Mouse (Mus musculus) embryonic facial prominence, embryonic 10.5 days (tissue): ENCODE measurements around the gene Gpr146. TPM values are rescaled to one million over a fixed set of nuclear protein-coding genes. Genes with fewer than 3 reads are reported as not detected.

Source experiments
- DNase-seq: peaks from one replicate; pipeline ENCODE4 v3.0.0-alpha.2; 2017; ENCODE audit warnings: low spot score
- H3K27ac ChIP-seq: fragments of 300-500 bp; sonication (generic); replicated peaks from 2 replicates; pipeline ENCODE4 v1.5.1; 2016; ENCODE audit warnings: mild to moderate bottlenecking
- H3K27me3 ChIP-seq: fragments of 300-500 bp; sonication (generic); replicated peaks from 2 replicates; pipeline ENCODE4 v1.6.1; 2016; ENCODE audit warnings: low read depth, mild to moderate bottlenecking; ENCODE audit not compliant: poor library complexity, severe bottlenecking
- H3K36me3 ChIP-seq: fragments of 300-500 bp; sonication (generic); replicated peaks from 2 replicates; pipeline ENCODE4 v1.6.1; 2016; ENCODE audit warnings: mild to moderate bottlenecking, moderate library complexity
- H3K4me1 ChIP-seq: fragments of 300-500 bp; sonication (generic); 2 replicates; pipeline ENCODE4 v1.6.1; 2016
- H3K4me3 ChIP-seq: fragments of 300-500 bp; sonication (generic); 2 replicates; pipeline ENCODE4 v1.5.1; 2016; ENCODE audit warnings: mild to moderate bottlenecking, moderate library complexity
- H3K9me3 ChIP-seq: fragments of 300-500 bp; sonication (generic); 2 replicates; pipeline ENCODE4 v1.6.1; 2016; ENCODE audit warnings: mild to moderate bottlenecking
- WGBS: fragments of 180-500 bp; shearing (Covaris S2); methylation state at CpG from one replicate; pipeline ENCODE4 v1.1.7; 2016; 5-methylcytosine and 5-hydroxymethylcytosine counted together
- polyA plus RNA-seq: library from polyadenylated mRNA; unstranded; fragments of >200 nt; fragmentation: Nextera tagmentation; extraction: Ambion mirVana; gene quantifications from 2 replicates; pipeline ENCODE4 v1.2.1, GENCODE M21; 2016

Gpr146 gene
- polyA plus RNA-seq, 1 experiment from 2014 or later = 2.5 TPM

GRCm38 (mm10) chr5:139344687-139345363 is 32.7 kb upstream of the Gpr146 start:
- under 1% methylated on average over 33 of the region's 33 CpGs for WGBS

DNA sequence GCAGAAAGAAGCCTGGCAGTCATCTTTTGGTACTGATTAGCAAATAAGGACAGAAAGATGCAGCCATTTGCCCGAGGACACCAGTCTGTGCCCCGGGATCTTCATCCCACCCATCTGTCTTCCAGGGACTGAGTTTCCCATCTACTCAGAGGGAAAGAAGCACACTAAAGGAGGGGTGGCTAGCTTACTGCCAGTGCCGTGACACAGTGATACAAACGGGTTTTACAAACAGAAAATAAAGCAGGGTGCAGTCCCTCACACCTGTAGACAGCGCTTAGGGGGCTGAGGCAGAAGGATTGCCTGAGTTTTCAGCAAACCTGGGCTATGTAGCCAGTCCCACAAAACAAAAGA is 32.2 kb upstream of the Gpr146 start:
- no peak for DNase-seq
- H3K9me3 ChIP-seq = no peaks in the 10 kb centered on the region
- peak overlapping the region; percentile 93 for H3K27ac ChIP-seq
- peaks cover 33% of the 10 kb centered on the region for H3K4me1 ChIP-seq
- H3K36me3 ChIP-seq = peaks cover 25% of the 10 kb centered on the region
- peak overlapping the region; percentile 87 for H3K4me3 ChIP-seq
- peaks cover 9% of the 10 kb centered on the region for H3K27me3 ChIP-seq
- WGBS = 13% methylated on average over 5 of the region's 5 CpGs

More at GRCm38 (mm10) chr5:139344687-139345363, 32.7 kb upstream of the Gpr146 start:
- Histone ChIP-seq H3K36me3 (peaks cover 30% of the 10 kb centered on the region), H3K9me3 (no peaks in the 10 kb centered on the region), H3K27me3 (peaks cover 9% of the 10 kb centered on the region), H3K27ac (peak overlapping the region; percentile 93), H3K4me3 (peak overlapping the region; percentile 87), H3K4me1 (peaks cover 30% of the 10 kb centered on the region)
- DNase-seq = peak; percentile 96

DNA sequence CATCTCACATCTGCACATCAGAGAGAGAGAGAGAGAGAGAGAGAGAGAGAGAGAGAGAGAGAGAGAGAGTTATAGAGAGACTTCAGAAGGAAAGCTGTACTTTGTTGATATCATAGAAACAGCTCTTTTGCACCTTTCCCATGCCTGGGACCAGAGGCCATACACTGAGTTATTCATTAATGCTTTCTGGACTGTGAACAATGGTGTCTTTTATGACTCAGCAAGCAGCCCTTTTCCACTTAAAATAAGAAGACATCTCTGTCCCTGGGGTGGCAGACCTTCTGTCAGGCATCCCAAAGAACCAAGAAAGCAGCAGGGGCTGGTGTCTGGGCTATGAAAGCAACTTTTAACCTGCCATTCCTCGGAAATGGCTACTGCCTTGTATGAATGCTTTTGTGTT is 30.3 kb upstream of the Gpr146 start:
- Histone ChIP-seq H3K36me3 (peaks cover 8% of the 10 kb centered on the region), H3K4me1 (peaks cover 49% of the 10 kb centered on the region), H3K4me3 (no peak overlapping the region), H3K27ac (no peak overlapping the region), H3K27me3 (peaks cover 22% of the 10 kb centered on the region), H3K9me3 (no peaks in the 10 kb centered on the region)
- 55% methylated on average over 1 of the region's 1 CpGs for WGBS
- no peak for DNase-seq

- no peak overlapping the region for H3K4me3 ChIP-seq
- H3K9me3 ChIP-seq = no peaks in the 10 kb centered on the region
- no peak overlapping the region for H3K27ac ChIP-seq
- 79% methylated on average over 6 of the region's 6 CpGs for WGBS
- H3K4me1 ChIP-seq = peaks cover 39% of the 10 kb centered on the region
- H3K27me3 ChIP-seq = peaks cover 26% of the 10 kb centered on the region
- no peak for DNase-seq
- no peaks in the 10 kb centered on the region for H3K36me3 ChIP-seq
Observed at GRCm38 (mm10) chr5:139349713-139350112, 27.8 kb upstream of the Gpr146 start.

DNA sequence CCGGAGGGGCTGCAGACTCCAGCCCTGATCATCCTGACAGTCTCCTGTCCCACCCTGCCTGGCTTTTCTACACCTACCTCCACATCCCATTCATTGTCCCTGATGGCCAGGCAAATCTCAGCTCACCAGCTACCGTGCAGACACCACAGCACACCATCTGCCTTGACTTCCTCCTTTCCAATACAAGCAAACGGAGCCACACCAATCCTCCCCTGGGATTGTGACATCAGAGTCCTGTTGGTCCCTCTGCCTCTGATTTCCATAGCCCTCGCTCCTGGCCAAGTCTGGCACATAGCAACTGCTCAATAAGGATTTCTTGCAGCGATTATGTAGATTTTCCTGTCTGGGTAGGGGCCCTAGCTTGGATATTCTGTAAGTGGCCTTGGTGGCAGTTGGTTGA is 26.4 kb upstream of the Gpr146 start, which contains the start of gene Cox19:
Gene Cox19 (minus strand): TSS at position 285 of the 400 bp plus-strand sequence.
- H3K4me1 ChIP-seq = peaks cover 39% of the 10 kb centered on the region
- H3K36me3 ChIP-seq = no peaks in the 10 kb centered on the region
- no peaks in the 10 kb centered on the region for H3K9me3 ChIP-seq
- H3K4me3 ChIP-seq = no peak within 1 kb of the TSS
- WGBS = 57% methylated on average over 5 of the region's 5 CpGs
- peaks cover 26% of the 10 kb centered on the region for H3K27me3 ChIP-seq
- 0 out of 2 replicates have a peak within 1 kb of the TSS, but pooled peaks have one; percentile 57 for H3K27ac ChIP-seq
- DNase-seq = no peak

DNA sequence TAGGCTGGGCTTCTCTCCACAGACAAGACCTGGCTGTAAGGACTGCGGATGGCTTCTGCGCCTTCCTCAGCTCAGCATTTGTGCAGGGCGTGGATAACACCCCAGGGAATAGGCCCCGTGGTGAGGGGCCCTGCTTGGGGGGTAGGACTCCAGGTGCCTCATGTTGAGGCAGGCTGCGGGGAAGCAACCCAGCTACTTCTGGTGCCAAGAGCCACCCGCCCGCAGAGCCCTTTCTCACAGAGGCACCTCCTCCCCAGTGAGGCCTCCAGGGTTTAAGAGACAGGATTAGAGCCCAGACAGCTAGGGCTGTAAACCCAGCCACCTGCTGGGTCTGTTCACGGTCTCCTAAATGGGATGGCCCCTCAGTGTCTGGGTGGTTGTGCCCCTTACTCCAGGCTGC is 25.9 kb upstream of the Gpr146 start:
- H3K4me1 ChIP-seq = peaks cover 37% of the 10 kb centered on the region
- no peaks in the 10 kb centered on the region for H3K36me3 ChIP-seq
- WGBS = 31% methylated on average over 8 of the region's 8 CpGs
- no peak for DNase-seq
- H3K27ac ChIP-seq = 0 out of 2 replicates have a peak overlapping the region, but pooled peaks have one; percentile 7
- H3K4me3 ChIP-seq = no peak overlapping the region
- H3K27me3 ChIP-seq = peaks cover 21% of the 10 kb centered on the region
- no peaks in the 10 kb centered on the region for H3K9me3 ChIP-seq

DNA sequence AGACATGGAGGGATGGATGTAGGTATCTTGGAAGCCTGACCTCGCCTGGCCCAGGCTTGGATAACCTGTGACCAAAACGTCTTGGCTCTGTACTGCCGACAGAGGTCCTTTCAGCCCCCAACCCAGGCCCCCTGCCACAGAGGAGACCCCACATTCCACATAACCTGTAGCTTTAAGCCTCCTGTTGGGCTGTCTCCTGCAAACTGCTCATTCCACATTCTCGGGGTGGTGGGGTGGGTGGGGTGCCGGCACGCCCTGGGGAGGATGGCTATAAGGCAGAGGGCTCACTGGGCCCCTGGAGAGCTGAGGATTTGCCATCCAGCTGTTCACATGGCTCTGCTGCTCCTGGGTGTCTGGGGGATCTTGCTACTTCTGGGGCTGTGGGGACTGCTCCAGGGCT is 25.2 kb upstream of the Gpr146 start, which contains the start of gene Cyp2w1:
Gene Cyp2w1 (plus strand): TSS at position 301 of the 400 bp plus-strand sequence.
- no peaks in the 10 kb centered on the region for H3K9me3 ChIP-seq
- H3K36me3 ChIP-seq = no peaks in the 10 kb centered on the region
- H3K27me3 ChIP-seq = peaks cover 17% of the 10 kb centered on the region
- peaks cover 32% of the 10 kb centered on the region for H3K4me1 ChIP-seq
- no peak within 1 kb of the TSS for H3K4me3 ChIP-seq
- DNase-seq = no peak
- whole genome bisulfite sequencing = 59% methylated on average over 6 of the region's 6 CpGs
- 0 out of 2 replicates have a peak within 1 kb of the TSS, but pooled peaks have one; percentile 7 for H3K27ac ChIP-seq

DNA sequence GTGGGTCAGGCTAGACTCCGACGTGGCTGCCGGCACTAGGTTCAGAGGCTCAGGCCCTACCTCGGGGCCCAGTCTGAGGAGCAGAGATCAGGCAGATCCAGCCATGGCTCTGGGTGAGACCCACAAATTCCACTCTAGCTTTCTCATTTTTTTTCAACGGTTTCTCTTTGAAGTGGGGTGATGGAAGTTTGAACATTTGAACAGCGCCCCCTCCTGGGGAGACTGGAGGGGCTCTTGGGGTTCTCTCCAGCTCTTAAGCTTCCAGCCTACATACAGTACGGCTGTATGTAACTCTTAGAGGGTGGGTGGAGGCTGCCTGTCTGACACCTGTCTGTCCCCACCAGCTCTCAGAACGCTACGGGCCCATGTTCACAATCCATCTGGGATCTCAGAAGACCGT is 24.0 kb upstream of the Gpr146 start:
- WGBS = 62% methylated on average over 10 of the region's 10 CpGs
- Histone ChIP-seq H3K27me3 (peaks cover 17% of the 10 kb centered on the region), H3K4me3 (no peak overlapping the region), H3K36me3 (no peaks in the 10 kb centered on the region), H3K27ac (no peak overlapping the region), H3K9me3 (no peaks in the 10 kb centered on the region), H3K4me1 (peaks cover 32% of the 10 kb centered on the region)
- peak; percentile 57 for DNase-seq

DNA sequence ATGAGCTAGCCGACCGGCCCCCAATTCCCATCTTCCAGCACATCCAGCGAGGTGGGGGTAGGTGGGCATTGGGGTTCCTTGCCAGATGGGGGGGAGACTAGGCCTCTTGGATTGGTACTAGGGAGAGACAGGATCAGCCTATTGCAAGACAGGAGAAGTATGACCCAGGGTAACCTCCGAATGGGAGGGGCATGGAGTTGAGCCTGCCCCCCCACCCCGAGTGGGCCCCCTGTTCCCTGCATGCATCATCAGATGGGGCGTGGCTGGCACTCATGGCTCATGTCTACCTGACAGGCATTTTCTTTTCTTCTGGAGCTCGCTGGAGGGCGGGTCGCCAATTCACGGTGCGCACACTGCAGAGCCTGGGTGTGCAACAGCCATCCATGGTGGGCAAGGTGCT is 23.6 kb upstream of the Gpr146 start:
- no peak for DNase-seq
- Histone ChIP-seq H3K9me3 (no peaks in the 10 kb centered on the region), H3K4me1 (peaks cover 32% of the 10 kb centered on the region), H3K27me3 (peaks cover 17% of the 10 kb centered on the region), H3K4me3 (no peak overlapping the region), H3K27ac (no peak overlapping the region), H3K36me3 (no peaks in the 10 kb centered on the region)
- 88% methylated on average over 11 of the region's 11 CpGs for WGBS

GRCm38 (mm10) chr5:139355235-139355772 is 22.2 kb upstream of the Gpr146 start:
- 38% methylated on average over 19 of the region's 19 CpGs for WGBS
- H3K4me3 ChIP-seq = no peak overlapping the region

DNA sequence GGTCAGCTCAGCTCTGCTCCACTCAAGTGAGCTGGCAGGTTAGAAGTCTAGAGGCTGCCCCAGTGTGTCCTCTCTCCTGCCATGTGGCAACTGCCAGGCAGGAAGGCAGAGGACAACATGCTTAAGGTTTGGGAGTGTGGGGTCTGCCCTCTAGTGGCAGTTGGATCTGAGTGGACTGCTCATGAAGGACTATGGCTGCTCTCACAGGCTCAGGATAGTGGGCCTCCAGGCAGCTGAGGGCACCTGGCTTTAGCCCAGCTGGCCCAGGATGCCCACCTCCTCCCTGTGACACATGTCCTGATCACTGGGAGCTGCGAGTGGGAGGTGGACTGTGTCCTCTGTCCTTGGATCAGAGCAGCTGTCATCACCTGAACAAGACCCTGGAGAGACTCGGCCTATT is 18.8 kb upstream of the Gpr146 start:
- DNase-seq = peak; percentile 33
- 76% methylated on average over 2 of the region's 2 CpGs for WGBS
- peaks cover 23% of the 10 kb centered on the region for H3K36me3 ChIP-seq

More at GRCm38 (mm10) chr5:139355235-139355772, 22.2 kb upstream of the Gpr146 start:
- H3K9me3 ChIP-seq = no peaks in the 10 kb centered on the region
- H3K36me3 ChIP-seq = 0 out of 2 replicates have a peak, but pooled peaks cover 3% of the 10 kb centered on the region
- peaks cover 17% of the 10 kb centered on the region for H3K27me3 ChIP-seq
- no peak overlapping the region for H3K27ac ChIP-seq
- H3K4me1 ChIP-seq = peaks cover 27% of the 10 kb centered on the region
- DNase-seq = peak; percentile 82

DNA sequence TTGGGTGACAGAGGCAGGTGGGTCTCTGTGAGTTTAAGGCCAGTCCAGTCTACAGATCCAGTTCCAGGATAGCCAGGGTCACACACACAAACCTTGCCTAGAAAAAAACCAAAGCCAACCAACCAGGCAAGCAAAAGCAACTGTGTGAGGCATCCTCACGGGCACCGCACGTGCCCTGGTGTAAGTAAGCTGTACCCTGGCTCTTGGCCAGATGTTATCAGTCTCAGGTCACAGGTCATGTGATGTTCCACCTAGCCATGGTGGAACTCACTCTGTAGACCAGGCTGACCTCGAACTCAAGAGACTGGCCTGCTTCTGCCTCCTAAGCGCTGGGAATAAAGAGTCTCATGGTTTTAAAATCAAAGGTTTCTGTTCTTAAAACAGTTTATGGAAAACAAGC is 18.3 kb upstream of the Gpr146 start:
- Histone ChIP-seq H3K9me3 (no peaks in the 10 kb centered on the region), H3K4me1 (peaks cover 14% of the 10 kb centered on the region), H3K36me3 (peaks cover 25% of the 10 kb centered on the region), H3K27me3 (no peaks in the 10 kb centered on the region), H3K4me3 (no peak overlapping the region), H3K27ac (no peak overlapping the region)
- WGBS = 92% methylated on average over 5 of the region's 5 CpGs
- no peak for DNase-seq

More for the DNA sequence above, 18.8 kb upstream of the Gpr146 start:
- H3K27me3 ChIP-seq = no peaks in the 10 kb centered on the region
- no peaks in the 10 kb centered on the region for H3K9me3 ChIP-seq
- H3K4me3 ChIP-seq = no peak overlapping the region
- H3K4me1 ChIP-seq = peaks cover 12% of the 10 kb centered on the region
- no peak overlapping the region for H3K27ac ChIP-seq

- no peaks in the 10 kb centered on the region for H3K9me3 ChIP-seq
- no peak for DNase-seq
- 0 out of 2 replicates have a peak overlapping the region, but pooled peaks have one; percentile 16 for H3K4me3 ChIP-seq
- peaks cover 25% of the 10 kb centered on the region for H3K36me3 ChIP-seq
- no peaks in the 10 kb centered on the region for H3K27me3 ChIP-seq
- 76% methylated on average over 7 of the region's 7 CpGs for WGBS
- no peak overlapping the region for H3K27ac ChIP-seq
- peaks cover 31% of the 10 kb centered on the region for H3K4me1 ChIP-seq
Observed at GRCm38 (mm10) chr5:139363858-139364257, 13.6 kb upstream of the Gpr146 start.
